Mouse (Mus musculus): Measurements from ENCODE around the gene Paox. TPM values are rescaled to one million over a fixed set of nuclear protein-coding genes. Genes with fewer than 3 reads are reported as not detected.

The Paox gene
- polyA plus RNA-seq, 1 experiment from 2014 or later, result 20.4 TPM

DNA sequence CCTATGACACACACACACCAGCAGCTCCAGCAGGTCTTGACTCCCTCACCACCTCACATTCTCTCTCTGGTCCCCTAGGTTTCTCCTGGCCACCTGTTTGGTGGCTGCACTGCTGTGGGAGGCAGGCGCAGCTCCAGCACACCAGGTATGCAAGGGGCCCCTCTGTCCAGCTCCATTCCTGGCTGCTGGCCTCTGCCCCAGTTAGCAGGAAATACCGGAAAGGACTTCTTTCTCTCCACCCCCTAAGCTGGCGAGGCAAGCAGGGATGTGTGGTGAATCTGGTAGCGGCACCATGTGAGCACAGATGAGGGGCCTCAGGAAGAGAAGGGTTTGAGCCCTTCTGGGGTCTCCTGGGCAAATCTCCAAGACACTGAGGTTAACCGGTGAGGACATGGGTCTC is 20.6 kb upstream of the Paox start:
- peaks cover 3% of the 10 kb centered on the region; the same call in 1 of the 2 replicates for H3K36me3 ChIP-seq
- H3K27ac ChIP-seq, result no peak overlapping the region
- no peak overlapping the region for H3K4me3 ChIP-seq (replicated peaks)
- 55% methylated on average over 5 of the region's 5 CpGs for WGBS
- no peak overlapping the region for H3K4me2 ChIP-seq
- no peaks in the 10 kb centered on the region for H3K9me3 ChIP-seq
- H3K4me1 ChIP-seq (replicated peaks), result 0 out of 2 replicates have a peak, but pooled peaks cover 3% of the 10 kb centered on the region
- H3K9ac ChIP-seq (replicated peaks), result no peak overlapping the region; the same call in 1 of the 2 replicates
- ATAC-seq (ENCODE audit: insufficient number of reproducible peaks, insufficient read depth, low FRiP score, low TSS enrichment, low read depth), result no peak
- H3K27me3 ChIP-seq, result peaks cover 3% of the 10 kb centered on the region; the same call in 1 of the 2 replicates

DNA sequence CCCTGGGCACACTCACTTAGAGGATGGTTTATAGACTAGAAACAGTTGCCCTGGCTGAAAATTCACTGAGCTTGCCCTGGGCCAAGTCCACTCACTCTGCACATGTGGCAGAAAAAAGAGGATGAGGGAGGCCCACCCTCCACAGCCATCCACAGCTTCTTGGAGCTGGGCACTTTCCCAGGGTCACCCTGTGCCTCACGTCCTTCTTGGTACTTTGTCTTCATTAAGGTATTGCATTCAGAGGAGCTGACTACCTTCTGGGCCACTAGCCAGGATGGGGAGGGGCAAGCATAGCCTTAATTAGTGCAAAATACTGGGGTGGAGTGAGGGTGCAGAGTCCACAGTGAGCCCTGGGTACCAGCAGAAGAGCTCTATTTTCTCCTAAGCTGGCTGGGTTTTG is 20.0 kb upstream of the Paox start:
- peaks cover 3% of the 10 kb centered on the region; the same call in 1 of the 2 replicates for H3K27me3 ChIP-seq
- ATAC-seq (ENCODE audit: insufficient number of reproducible peaks, insufficient read depth, low FRiP score, low TSS enrichment, low read depth), result 0 out of 2 replicates have a peak, but pooled peaks have one; percentile 53
- H3K4me3 ChIP-seq (replicated peaks), result no peak overlapping the region
- 0 out of 2 replicates have a peak, but pooled peaks cover 3% of the 10 kb centered on the region for H3K4me1 ChIP-seq (replicated peaks)
- no peak overlapping the region for H3K4me2 ChIP-seq
- H3K9me3 ChIP-seq, result no peaks in the 10 kb centered on the region
- H3K27ac ChIP-seq, result no peak overlapping the region
- 48% methylated on average over 1 of the region's 1 CpGs for WGBS
- no peak overlapping the region for H3K9ac ChIP-seq (replicated peaks)
- H3K36me3 ChIP-seq, result peaks cover 3% of the 10 kb centered on the region; the same call in 1 of the 2 replicates

DNA sequence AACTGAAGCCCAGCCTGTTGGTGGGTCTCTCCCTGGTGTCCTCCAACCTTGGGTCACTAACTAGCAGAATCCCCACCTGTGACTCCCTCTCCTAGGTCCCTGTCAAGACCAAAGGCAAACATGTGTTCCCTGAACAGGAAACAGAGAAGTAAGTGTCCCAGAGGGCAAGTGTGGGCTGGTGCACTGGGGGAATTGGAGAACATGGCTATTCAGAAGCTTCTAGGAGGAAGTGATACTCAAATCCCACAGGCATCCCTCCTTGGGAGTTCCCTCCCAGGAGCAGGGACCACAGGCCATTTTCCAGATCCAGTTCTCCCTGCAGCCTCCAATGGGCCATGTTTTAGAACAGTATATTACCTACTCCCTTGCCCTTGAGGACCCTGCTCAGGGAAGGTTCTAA is 19.5 kb upstream of the Paox start:
- H3K4me2 ChIP-seq, result no peak overlapping the region
- no peaks in the 10 kb centered on the region for H3K9me3 ChIP-seq
- H3K27me3 ChIP-seq, result peaks cover 5% of the 10 kb centered on the region
- no peak for ATAC-seq (ENCODE audit: insufficient number of reproducible peaks, insufficient read depth, low FRiP score, low TSS enrichment, low read depth)
- H3K4me3 ChIP-seq (replicated peaks), result no peak overlapping the region
- H3K9ac ChIP-seq (replicated peaks), result no peak overlapping the region
- H3K36me3 ChIP-seq, result peaks cover 3% of the 10 kb centered on the region; the same call in 1 of the 2 replicates
- 0 out of 2 replicates have a peak, but pooled peaks cover 3% of the 10 kb centered on the region for H3K4me1 ChIP-seq (replicated peaks)
- no peak overlapping the region for H3K27ac ChIP-seq

DNA sequence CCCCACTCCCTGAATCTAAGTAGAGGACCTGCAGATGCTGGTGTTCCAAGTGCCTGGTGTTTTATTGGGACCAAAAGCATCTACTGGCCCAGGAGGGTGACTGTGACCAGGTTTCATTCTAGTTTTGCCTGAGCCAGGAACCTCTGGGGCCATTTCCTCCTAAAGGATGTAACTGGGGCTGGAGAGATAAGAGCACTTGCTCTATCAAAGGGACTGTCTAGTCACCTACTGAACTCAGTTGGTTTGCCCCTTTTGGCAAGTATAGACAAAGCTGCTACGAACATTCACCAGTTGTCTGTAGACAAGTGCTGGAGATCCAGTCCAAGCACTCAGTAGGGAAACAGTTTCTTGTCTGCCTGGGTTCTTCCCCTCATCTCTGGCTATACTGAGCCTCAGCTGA is 17.1 kb upstream of the Paox start:
- H3K9me3 ChIP-seq, result no peaks in the 10 kb centered on the region
- no peak overlapping the region for H3K27ac ChIP-seq
- peaks cover 3% of the 10 kb centered on the region; the same call in 1 of the 2 replicates for H3K36me3 ChIP-seq
- H3K4me2 ChIP-seq, result no peak overlapping the region
- H3K4me1 ChIP-seq (replicated peaks), result peaks cover 15% of the 10 kb centered on the region
- H3K27me3 ChIP-seq, result peaks cover 6% of the 10 kb centered on the region
- 95% methylated on average over 1 of the region's 1 CpGs for WGBS
- H3K9ac ChIP-seq (replicated peaks), result no peak overlapping the region
- H3K4me3 ChIP-seq (replicated peaks), result no peak overlapping the region
- no peak for ATAC-seq (ENCODE audit: insufficient number of reproducible peaks, insufficient read depth, low FRiP score, low TSS enrichment, low read depth)

DNA sequence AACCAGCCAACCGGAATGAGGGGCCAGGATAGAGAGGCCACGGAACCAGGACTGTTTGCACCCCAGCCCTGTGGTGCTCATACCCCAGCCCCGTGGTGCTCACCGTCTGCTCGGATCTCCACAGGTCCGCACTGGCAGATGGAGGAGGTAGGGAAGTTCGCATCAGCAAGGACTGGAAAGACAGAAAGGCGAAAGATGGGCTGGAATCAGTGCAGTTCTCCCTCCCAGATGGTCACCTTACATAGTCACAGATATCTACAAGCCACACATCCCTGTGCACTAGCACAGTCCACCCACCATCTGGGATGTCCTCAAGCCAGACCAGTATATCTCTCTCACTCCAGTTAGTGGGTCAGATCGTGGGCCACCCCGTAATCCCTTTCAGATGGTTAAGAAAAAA is 14.1 kb upstream of the Paox start:
- Histone ChIP-seq H3K9ac (replicated peaks) (peak overlapping the region; percentile 65), H3K4me3 (replicated peaks) (peak overlapping the region; percentile 48), H3K27me3 (peaks cover 3% of the 10 kb centered on the region; the same call in 1 of the 2 replicates), H3K4me1 (replicated peaks) (peaks cover 12% of the 10 kb centered on the region), H3K4me2 (peak overlapping the region; percentile 76), H3K36me3 (peaks cover 16% of the 10 kb centered on the region), H3K27ac (no peak overlapping the region), H3K9me3 (no peaks in the 10 kb centered on the region)
- WGBS, result 71% methylated on average over 10 of the region's 10 CpGs
- ATAC-seq (ENCODE audit: insufficient number of reproducible peaks, insufficient read depth, low FRiP score, low TSS enrichment, low read depth), result no peak

DNA sequence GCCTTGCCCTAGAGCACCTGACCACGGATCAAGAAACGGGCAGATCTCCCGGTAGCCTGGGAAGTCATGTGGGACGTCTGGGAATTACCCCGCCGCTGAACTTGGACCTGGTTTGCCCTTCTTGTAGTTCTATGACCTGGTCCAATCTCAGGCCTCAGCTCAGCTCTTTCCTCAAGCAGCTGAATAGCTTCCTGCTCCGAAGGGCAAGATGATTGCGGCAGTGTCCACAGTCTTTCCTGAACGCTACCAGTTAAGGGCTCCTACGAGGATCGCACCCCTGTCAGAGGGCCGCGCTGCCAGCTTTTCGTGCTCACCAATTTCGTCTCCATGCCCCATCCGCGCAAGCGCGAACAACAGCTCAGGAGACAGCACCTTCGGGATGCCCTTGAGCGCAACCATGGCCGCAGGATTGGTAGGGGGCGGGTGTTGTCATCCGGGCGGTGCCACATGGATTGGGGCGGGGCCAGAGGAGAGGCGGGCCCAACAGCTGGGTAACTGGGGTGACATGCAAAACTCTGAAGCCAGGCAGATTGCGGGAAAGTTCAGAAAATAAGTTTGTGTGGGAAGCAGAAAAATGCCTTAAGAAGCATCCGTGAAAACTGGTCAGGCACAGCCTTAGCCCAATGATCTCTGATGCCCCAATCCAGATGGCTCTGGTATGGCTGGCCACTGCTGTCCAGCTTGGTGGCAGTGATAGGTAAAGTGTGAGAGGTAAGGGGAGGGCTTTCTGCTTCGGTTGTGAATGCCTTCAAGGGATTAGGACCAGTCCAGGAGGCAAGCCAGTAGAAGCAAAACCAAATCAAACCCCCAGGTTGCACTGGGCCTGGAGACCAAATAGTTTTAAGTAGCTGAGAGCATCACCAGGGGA is 13.4 kb upstream of the Paox start, which contains the start of gene Fuom:
Fuom (minus strand) TSS at position 449 of the 868 bp plus-strand sequence.
- WGBS, result 2% methylated on average over 30 of the region's 30 CpGs
- Histone ChIP-seq H3K9me3 (no peaks in the 10 kb centered on the region), H3K27me3 (peaks cover 3% of the 10 kb centered on the region; the same call in 1 of the 2 replicates), H3K4me2 (peak within 1 kb of the TSS; percentile 76), H3K27ac (no peak within 1 kb of the TSS), H3K4me3 (replicated peaks) (peak within 1 kb of the TSS; percentile 48), H3K4me1 (replicated peaks) (peaks cover 12% of the 10 kb centered on the region), H3K36me3 (peaks cover 22% of the 10 kb centered on the region), H3K9ac (replicated peaks) (peak within 1 kb of the TSS; percentile 65)
- peak; percentile 66; the same call in 1 of the 2 replicates for ATAC-seq (ENCODE audit: insufficient number of reproducible peaks, insufficient read depth, low FRiP score, low TSS enrichment, low read depth)

DNA sequence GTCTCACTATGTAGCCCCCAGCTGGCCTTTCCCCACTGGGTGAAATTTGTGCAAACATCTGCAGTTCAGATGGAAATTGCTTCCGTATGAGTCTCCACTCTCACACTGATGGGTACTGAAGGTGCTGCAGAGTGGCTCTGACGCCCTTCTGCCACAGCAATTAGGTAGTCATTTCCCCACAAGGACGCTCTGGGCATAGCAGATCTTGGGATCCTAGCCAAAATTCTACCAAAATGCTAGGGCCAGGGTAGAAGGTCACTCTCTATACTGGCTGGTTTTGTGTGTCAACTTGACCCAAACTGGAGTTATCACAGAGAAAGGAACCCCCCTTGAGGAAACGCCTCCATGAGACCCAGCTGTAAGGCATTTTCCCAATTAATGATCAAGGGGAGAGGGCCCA is 11.6 kb upstream of the Paox start:
- WGBS, result 71% methylated on average over 4 of the region's 4 CpGs
- Histone ChIP-seq H3K27ac (no peak overlapping the region), H3K4me1 (replicated peaks) (peaks cover 12% of the 10 kb centered on the region), H3K36me3 (peaks cover 39% of the 10 kb centered on the region), H3K9ac (replicated peaks) (no peak overlapping the region), H3K4me2 (no peak overlapping the region), H3K9me3 (no peaks in the 10 kb centered on the region), H3K4me3 (replicated peaks) (no peak overlapping the region), H3K27me3 (peaks cover 3% of the 10 kb centered on the region; the same call in 1 of the 2 replicates)
- ATAC-seq (ENCODE audit: insufficient number of reproducible peaks, insufficient read depth, low FRiP score, low TSS enrichment, low read depth), result no peak

DNA sequence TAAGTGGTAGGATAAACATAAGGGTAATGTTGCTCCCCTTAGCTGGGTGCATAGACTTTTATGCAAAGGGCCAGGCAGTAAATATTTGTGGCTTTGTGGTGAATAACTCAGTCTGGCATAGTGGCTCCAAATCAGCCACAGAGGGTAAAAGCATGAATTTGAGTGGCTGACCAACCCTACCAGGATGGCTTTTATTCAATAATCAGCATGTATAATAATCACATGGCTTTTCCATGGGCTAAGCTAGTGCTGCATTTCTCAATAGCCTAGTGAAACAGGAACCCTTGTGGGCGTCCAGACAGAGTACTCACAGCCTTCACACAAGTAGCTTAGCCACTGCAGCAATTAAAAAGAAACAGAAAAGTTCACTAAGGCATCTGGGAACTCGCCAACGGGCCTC is 3.7 kb upstream of the Paox start:
- Histone ChIP-seq H3K36me3 (peaks cover 60% of the 10 kb centered on the region), H3K9ac (replicated peaks) (no peak overlapping the region), H3K27ac (no peak overlapping the region), H3K9me3 (no peaks in the 10 kb centered on the region), H3K4me1 (replicated peaks) (0 out of 2 replicates have a peak, but pooled peaks cover 8% of the 10 kb centered on the region), H3K4me3 (replicated peaks) (no peak overlapping the region), H3K27me3 (no peaks in the 10 kb centered on the region), H3K4me2 (no peak overlapping the region)
- whole genome bisulfite sequencing, result 69% methylated on average over 3 of the region's 3 CpGs
- ATAC-seq (ENCODE audit: insufficient number of reproducible peaks, insufficient read depth, low FRiP score, low TSS enrichment, low read depth), result no peak

DNA sequence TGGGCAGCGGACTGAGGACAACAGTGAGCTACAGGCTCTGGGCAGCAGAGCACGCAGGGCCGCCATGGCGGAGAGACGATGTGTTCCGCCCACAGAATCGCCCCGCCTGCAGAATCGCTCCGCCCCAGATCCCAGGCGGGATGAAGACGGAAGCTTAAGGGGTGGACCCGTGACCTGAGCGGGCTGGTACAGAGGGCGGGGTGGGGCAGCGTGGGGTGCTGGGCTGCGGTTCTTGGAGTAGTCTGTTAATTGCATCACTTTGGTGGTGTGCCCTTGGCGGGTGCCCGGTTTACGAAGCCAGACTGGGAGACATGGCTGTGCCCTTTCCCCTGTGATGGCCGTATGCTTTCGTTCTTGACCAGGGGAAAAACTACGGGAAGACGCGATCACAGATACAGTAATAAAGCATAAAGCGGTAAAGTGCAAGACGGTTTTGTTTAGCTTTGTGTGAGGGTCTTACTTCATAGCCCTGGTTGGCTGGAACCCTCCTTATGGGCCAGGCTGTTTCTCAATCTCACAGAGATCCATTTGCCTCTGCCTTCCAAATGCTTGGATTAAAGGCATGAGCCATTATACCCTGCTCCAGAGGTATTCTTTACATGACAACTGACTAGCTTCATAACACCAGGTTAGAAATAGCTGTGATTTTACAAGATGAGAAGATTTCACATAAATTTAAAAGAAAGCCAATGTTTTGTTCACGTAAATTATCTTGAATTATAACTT is 893 bp downstream of the Paox start, which contains the start of gene Echs1:
Echs1 (minus strand) TSS at position 148 of the 726 bp plus-strand sequence.
- Histone ChIP-seq H3K4me2 (peak within 1 kb of the TSS; percentile 89), H3K9ac (replicated peaks) (peak within 1 kb of the TSS; percentile 81), H3K4me3 (replicated peaks) (peak within 1 kb of the TSS; percentile 77), H3K4me1 (replicated peaks) (0 out of 2 replicates have a peak, but pooled peaks cover 8% of the 10 kb centered on the region), H3K36me3 (peaks cover 15% of the 10 kb centered on the region), H3K9me3 (no peaks in the 10 kb centered on the region), H3K27ac (peak within 1 kb of the TSS; percentile 92), H3K27me3 (no peaks in the 10 kb centered on the region)
- peak; percentile 93 for ATAC-seq (ENCODE audit: insufficient number of reproducible peaks, insufficient read depth, low FRiP score, low TSS enrichment, low read depth)
- 4% methylated on average over 28 of the region's 28 CpGs for WGBS

DNA sequence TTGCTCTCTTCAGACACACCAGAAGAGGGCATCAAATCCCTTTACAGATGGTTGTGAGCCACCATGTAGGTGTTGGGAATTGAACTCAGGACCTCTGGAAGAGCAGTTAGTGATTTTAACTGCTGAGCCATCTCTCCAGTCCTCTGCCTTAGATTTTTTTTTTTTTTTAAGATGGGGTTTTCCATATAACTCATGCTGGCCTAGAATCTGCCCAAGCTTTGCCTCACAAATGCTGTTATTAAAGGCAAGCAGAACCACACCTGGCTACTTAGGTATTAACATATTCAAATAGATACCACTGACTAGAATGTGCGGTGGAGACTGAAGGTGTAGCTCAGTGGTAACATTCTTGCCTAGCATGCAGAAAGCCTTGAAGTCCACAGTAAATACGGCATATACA is 4.9 kb downstream of the Paox start:
- Histone ChIP-seq H3K4me1 (replicated peaks) (0 out of 2 replicates have a peak, but pooled peaks cover under 1% of the 10 kb centered on the region), H3K4me3 (replicated peaks) (no peak overlapping the region), H3K36me3 (no peaks in the 10 kb centered on the region), H3K27ac (no peak overlapping the region), H3K27me3 (no peaks in the 10 kb centered on the region), H3K4me2 (no peak overlapping the region), H3K9ac (replicated peaks) (no peak overlapping the region), H3K9me3 (no peaks in the 10 kb centered on the region)
- no peak for ATAC-seq (ENCODE audit: insufficient number of reproducible peaks, insufficient read depth, low FRiP score, low TSS enrichment, low read depth)
- 84% methylated on average over 2 of the region's 2 CpGs for WGBS
